Mouse (Mus musculus): ENCODE measurements around the gene Mcoln2. TPM values are rescaled to one million over a fixed set of nuclear protein-coding genes. Genes with fewer than 3 reads are reported as not detected.

Mcoln2 gene
- polyA plus RNA-seq, 1 experiment from 2014 or later = 0.57 TPM

DNA sequence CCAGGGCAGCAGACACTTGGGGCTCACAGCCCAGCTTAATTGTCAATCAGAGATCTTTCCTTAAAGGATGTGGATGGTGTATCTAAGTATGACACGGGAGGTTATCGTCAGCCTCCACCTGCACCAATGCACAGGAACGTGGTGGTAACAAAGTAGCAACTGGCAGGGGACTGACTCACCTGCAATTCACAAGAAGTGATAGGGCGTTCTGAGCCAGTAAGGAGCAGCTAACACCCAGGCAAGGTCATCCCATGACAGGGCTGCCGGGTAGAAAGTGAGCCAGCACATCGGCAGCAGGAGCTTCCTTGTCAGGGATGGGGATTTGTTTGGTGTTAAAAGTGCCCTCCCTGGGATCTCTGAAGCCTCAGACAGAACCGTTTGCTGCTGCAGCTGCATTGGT lies 83.1 kb downstream of the Mcoln2 start:
- Histone ChIP-seq H3K27me3 (replicated peaks) (no peaks in the 10 kb centered on the region), H3K27ac (replicated peaks) (peak overlapping the region; percentile 31), H3K4me1 (peaks cover 75% of the 10 kb centered on the region), H3K9me3 (no peaks in the 10 kb centered on the region), H3K4me3 (no peak overlapping the region), H3K36me3 (peaks cover 8% of the 10 kb centered on the region), H3K9ac (peak overlapping the region; percentile 16; the same call in 1 of the 2 replicates), H3K4me2 (no peak overlapping the region)
- 32% methylated on average over 7 of the region's 7 CpGs for WGBS
- ATAC-seq (ENCODE audit: extremely low read depth, insufficient number of reproducible peaks, low FRiP score, low TSS enrichment) = no peak

DNA sequence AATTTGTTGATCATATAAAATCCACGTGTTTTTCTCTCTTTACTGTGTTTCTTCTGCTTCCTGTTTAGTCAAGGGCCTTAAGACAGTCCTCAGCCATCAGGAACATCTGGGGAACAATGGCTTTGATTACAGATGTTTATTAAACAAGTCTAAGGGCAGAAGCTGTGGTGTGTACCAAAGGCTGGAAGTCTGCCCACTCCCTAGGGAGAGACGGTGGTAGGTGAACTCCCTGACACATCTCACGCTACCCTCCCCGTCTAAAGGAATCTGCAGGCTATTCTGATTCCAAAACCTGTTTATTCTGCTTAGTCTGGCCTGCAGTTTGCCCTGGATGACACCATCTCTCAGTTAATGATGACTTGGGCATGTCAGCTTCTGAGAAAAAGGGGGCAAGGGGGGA lies 84.1 kb downstream of the Mcoln2 start:
- WGBS = 42% methylated on average over 4 of the region's 4 CpGs
- H3K4me2 ChIP-seq = no peak overlapping the region
- H3K4me1 ChIP-seq = peaks cover 68% of the 10 kb centered on the region
- 0 out of 2 replicates have a peak overlapping the region, but pooled peaks have one; percentile 10 for H3K9ac ChIP-seq
- no peaks in the 10 kb centered on the region for H3K27me3 ChIP-seq (replicated peaks)
- ATAC-seq (ENCODE audit: extremely low read depth, insufficient number of reproducible peaks, low FRiP score, low TSS enrichment) = no peak
- no peaks in the 10 kb centered on the region for H3K9me3 ChIP-seq
- H3K4me3 ChIP-seq = no peak overlapping the region
- peaks cover 8% of the 10 kb centered on the region for H3K36me3 ChIP-seq
- H3K27ac ChIP-seq (replicated peaks) = no peak overlapping the region

DNA sequence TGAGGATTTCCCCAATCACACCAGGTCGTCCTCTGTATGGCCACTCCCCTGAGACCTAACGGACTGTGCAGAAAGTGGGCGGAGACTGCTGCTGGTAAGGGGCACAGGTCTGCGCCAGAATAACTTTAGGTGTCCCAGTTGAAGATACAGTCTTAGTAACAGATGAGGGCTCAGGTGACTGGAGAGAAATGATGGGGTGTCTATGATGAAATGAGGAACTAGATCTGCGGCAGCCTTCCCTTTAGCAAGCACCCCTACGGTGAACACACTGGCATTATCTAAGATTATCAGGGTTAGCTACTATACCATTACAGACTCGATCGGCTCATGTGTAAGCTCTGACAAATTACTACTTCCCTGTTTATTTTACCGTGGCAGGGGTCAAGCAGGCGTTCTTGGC lies 84.9 kb downstream of the Mcoln2 start:
- no peak for ATAC-seq (ENCODE audit: extremely low read depth, insufficient number of reproducible peaks, low FRiP score, low TSS enrichment)
- H3K4me2 ChIP-seq = no peak overlapping the region
- H3K9ac ChIP-seq = no peak overlapping the region
- no peak overlapping the region for H3K4me3 ChIP-seq
- H3K9me3 ChIP-seq = no peaks in the 10 kb centered on the region
- H3K4me1 ChIP-seq = peaks cover 60% of the 10 kb centered on the region
- H3K27me3 ChIP-seq (replicated peaks) = no peaks in the 10 kb centered on the region
- peaks cover 8% of the 10 kb centered on the region for H3K36me3 ChIP-seq
- no peak overlapping the region for H3K27ac ChIP-seq (replicated peaks)
- 65% methylated on average over 10 of the region's 10 CpGs for WGBS

DNA sequence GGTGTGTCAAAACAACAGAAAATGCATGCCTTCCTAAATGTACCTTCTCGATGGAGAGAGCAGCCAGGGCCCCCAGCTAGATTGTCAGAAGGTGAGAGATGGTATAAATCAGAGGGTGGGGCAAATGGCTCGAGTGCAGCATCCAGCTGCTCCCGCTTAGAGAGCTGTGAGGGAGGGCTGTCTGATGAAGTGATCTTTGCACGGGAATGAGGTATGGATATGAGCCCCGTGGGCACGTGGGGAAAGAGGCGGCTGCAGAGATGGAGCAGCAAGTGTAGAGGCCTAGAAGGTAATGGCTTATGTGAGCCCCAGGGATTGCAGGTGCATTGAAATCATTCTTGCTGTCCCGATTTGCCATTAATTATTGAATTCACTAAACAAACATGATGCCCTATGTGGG lies 86.6 kb downstream of the Mcoln2 start:
- Histone ChIP-seq H3K9ac (no peak overlapping the region), H3K9me3 (no peaks in the 10 kb centered on the region), H3K36me3 (peaks cover 19% of the 10 kb centered on the region), H3K27me3 (replicated peaks) (no peaks in the 10 kb centered on the region), H3K4me3 (no peak overlapping the region), H3K4me2 (no peak overlapping the region), H3K4me1 (peaks cover 47% of the 10 kb centered on the region), H3K27ac (replicated peaks) (no peak overlapping the region)
- WGBS = 58% methylated on average over 8 of the region's 8 CpGs
- no peak for ATAC-seq (ENCODE audit: extremely low read depth, insufficient number of reproducible peaks, low FRiP score, low TSS enrichment)

DNA sequence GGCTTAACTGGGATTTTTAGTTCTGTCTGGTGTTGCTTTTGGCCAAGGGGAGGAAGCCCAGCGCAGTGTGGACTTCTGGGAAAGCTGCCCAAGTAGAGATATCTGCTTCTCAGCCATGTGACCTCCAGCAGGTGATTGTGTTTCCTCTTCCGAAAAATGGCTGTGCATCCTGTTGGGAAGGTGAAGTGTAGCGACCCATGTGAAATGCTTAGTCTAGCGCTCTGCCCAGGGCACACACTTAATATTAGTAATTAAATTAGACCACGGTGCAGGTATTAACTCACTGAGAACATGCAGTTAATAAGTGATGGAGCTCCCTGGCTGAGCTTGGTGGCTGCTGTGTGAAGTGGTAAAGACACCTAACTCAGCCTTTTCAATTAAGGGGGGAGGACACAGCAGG lies 88.0 kb downstream of the Mcoln2 start:
- Histone ChIP-seq H3K27me3 (replicated peaks) (no peaks in the 10 kb centered on the region), H3K36me3 (peaks cover 23% of the 10 kb centered on the region), H3K4me3 (no peak overlapping the region), H3K27ac (replicated peaks) (no peak overlapping the region), H3K9me3 (no peaks in the 10 kb centered on the region), H3K4me1 (peaks cover 33% of the 10 kb centered on the region), H3K4me2 (no peak overlapping the region), H3K9ac (no peak overlapping the region)
- no peak for ATAC-seq (ENCODE audit: extremely low read depth, insufficient number of reproducible peaks, low FRiP score, low TSS enrichment)
- 80% methylated on average over 5 of the region's 5 CpGs for WGBS

DNA sequence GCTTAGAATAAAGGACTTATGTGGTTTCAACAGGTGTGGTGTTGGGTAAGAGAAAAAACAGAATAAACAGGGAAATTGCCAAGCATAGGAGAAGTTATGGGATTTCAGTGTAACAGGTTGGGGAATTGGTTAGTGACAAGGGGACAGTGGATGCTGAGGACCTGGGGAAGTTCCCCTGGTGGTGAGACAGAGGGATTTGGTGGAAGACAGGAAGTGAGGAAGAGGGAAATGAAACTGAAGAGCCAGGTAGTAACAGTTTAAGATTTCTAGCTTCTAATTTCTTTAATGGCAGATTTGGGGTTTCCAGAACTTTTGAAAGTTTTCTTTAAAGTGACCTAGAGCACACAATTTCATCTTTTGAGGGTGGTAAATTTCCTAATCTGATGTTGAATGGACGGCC lies 95.0 kb downstream of the Mcoln2 start:
- WGBS = 82% methylated on average over 1 of the region's 1 CpGs
- no peaks in the 10 kb centered on the region for H3K27me3 ChIP-seq (replicated peaks)
- ATAC-seq (ENCODE audit: extremely low read depth, insufficient number of reproducible peaks, low FRiP score, low TSS enrichment) = no peak

More for the DNA sequence above, 95.0 kb downstream of the Mcoln2 start:
- Histone ChIP-seq H3K27ac (replicated peaks) (no peak overlapping the region), H3K9me3 (no peaks in the 10 kb centered on the region), H3K4me3 (no peak overlapping the region), H3K36me3 (peaks cover 36% of the 10 kb centered on the region), H3K4me1 (peaks cover 7% of the 10 kb centered on the region; the same call in 1 of the 2 replicates), H3K4me2 (no peak overlapping the region), H3K9ac (no peak overlapping the region; the same call in 1 of the 2 replicates)

Other genes starting within 250 kb of the Mcoln2 start
- 35.1 and 36.0 TPM in 2 replicates for gene Bcl10, start 227.0 kb upstream of the Mcoln2 start, polyA plus RNA-seq (2015; fragmentation: Nextera tagmentation; extraction: Ambion mirVana)
- 35.4 and 44.6 TPM in 2 replicates for gene 2410004B18Rik, start 211.8 kb upstream of the Mcoln2 start, polyA plus RNA-seq (2015; fragmentation: Nextera tagmentation; extraction: Ambion mirVana)
- 4.8 and 5.4 TPM in 2 replicates for gene Syde2, start 162.0 kb upstream of the Mcoln2 start, polyA plus RNA-seq (2015; fragmentation: Nextera tagmentation; extraction: Ambion mirVana)
- gene Wdr63, start 41.7 kb upstream of the Mcoln2 start, polyA plus RNA-seq (2015; fragmentation: Nextera tagmentation; extraction: Ambion mirVana) = not detected in 2 replicates
- 0.45 and 1.1 TPM in 2 replicates for gene Mcoln3, start 32.4 kb upstream of the Mcoln2 start, polyA plus RNA-seq (2015; fragmentation: Nextera tagmentation; extraction: Ambion mirVana)
- gene Lpar3, start 71.1 kb downstream of the Mcoln2 start, polyA plus RNA-seq (2015; fragmentation: Nextera tagmentation; extraction: Ambion mirVana) = 44.7 and 49.7 TPM in 2 replicates